9 mouse cellular contexts compared by ENCODE assay signal in the genomic region with DNA sequence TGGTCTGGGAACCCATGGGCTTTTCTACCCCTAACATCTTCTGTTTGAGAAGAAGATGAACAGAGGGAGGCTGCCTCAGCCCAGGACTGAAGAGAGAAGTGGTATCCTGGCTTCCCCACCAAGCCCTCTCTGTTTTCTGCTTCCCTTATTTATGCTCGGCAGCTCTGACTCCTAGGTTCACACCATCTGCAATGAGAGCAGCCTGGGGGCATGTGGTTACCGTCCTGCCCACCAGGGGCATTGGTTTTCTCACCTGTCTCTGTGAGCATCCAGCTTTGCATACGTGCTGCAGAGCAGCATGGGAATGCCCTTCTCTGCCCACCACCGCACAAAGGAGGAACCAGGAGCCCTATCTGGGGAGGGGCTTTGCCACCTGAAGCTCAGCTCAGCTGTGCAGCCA.
A peak's percentile ranks its signal among the peaks of the same experiment; 100 is the strongest.
DNase-seq lines count a peak whose midpoint lies in the region; TF ChIP-seq lines count a peak whose summit lies in the region.
"Had no signal": no experiment of that assay in that cellular context is flagged by ENCODE, and none has a peak within 500 bp of the region (broad histone marks: within the 10 kb centered on the region; RNA-seq: fewer than 3 reads in every experiment).

No protein-coding gene starts in this region.

- WGBS in bone marrow, adult 2 months: 6% methylated on average over 4 of the region's 4 CpGs

- TF ChIP-seq POLR2A in ES-Bruce4 (IDR thresholded peaks at IDR 0.05; ENCODE audit: insufficient read depth, low read length): no peak
- TF ChIP-seq POLR2A in bone marrow, adult 2 months (IDR thresholded peaks at IDR 0.05; ENCODE audit: borderline replicate concordance, control insufficient read depth, low read depth, low read length): no peak

- H3K36me3 ChIP-seq in ES-Bruce4 (ENCODE audit: control insufficient read depth, insufficient read depth, low read length, poor library complexity, severe bottlenecking): no peaks in the 10 kb centered on the region

- H3K9me3 ChIP-seq in ES-Bruce4 (replicated peaks; ENCODE audit: control insufficient read depth, insufficient read depth, low read length, poor library complexity, severe bottlenecking): no peaks in the 10 kb centered on the region

- intact Hi-C loops in left cerebral cortex, postnatal 4 days (cut with DNase I): no loop called here
- intact Hi-C loops in left cerebral cortex, postnatal 36 days (cut with DNase I): no loop called here

- TF ChIP-seq EP300 in ES-Bruce4 (IDR thresholded peaks at IDR 0.05; ENCODE audit: insufficient read depth, low read depth, low read length): peak; percentile 46; the same call in 1 of the 2 replicates

- peak; percentile 13 for DNase-seq in left cerebral cortex, postnatal 4 days
- no peak for DNase-seq in left cerebral cortex, adult 9 months (ENCODE audit: low spot score in 2 of 2)
- DNase-seq in naive thymus-derived CD4-positive, alpha-beta T cell, adult 2 months (ENCODE audit: low read depth): peak; percentile 7
- no peak for DNase-seq in layer of hippocampus, postnatal 10 days (ENCODE audit: low spot score in 2 of 2)
- DNase-seq in Muller cell, postnatal 12 days (ENCODE audit: inconsistent ontology term): no peak
- no peak for DNase-seq in left cerebral cortex, postnatal 36 days (ENCODE audit: low spot score in 2 of 2)
- DNase-seq: kidney, adult 11 months had no signal

- H3K4me1 ChIP-seq in ES-Bruce4 (ENCODE audit: control insufficient read depth, insufficient read depth, low read length): peaks cover 2% of the 10 kb centered on the region
- peaks cover 7% of the 10 kb centered on the region for H3K4me1 ChIP-seq in bone marrow, adult 2 months (ENCODE audit: control insufficient read depth, insufficient read depth, low read length)

- TF ChIP-seq CTCF in ES-Bruce4 (IDR thresholded peaks at IDR 0.05; ENCODE audit: low read depth, low read length): peak; percentile 50
- peak; percentile 24; the same call in 1 of the 2 replicates for TF ChIP-seq CTCF in bone marrow, adult 2 months (IDR thresholded peaks at IDR 0.05; ENCODE audit: control insufficient read depth, insufficient read depth, low read length)

- H3K4me3 ChIP-seq in ES-Bruce4 (ENCODE audit: low read depth, low read length): no peak overlapping the region
- H3K4me3 ChIP-seq in bone marrow, adult 2 months (replicated peaks; ENCODE audit: control insufficient read depth, low read depth, low read length): no peak overlapping the region

- H3K27ac ChIP-seq in ES-Bruce4 (ENCODE audit: insufficient read depth, low read length): no peak overlapping the region
- H3K27ac ChIP-seq in bone marrow, adult 2 months (ENCODE audit: control insufficient read depth, insufficient read depth, low read depth, low read length, poor library complexity): no peak overlapping the region

- H3K27me3 ChIP-seq in ES-Bruce4 (ENCODE audit: control insufficient read depth, insufficient read depth, low read length, poor library complexity, severe bottlenecking): no peaks in the 10 kb centered on the region

- no peak overlapping the region for H3K9ac ChIP-seq in ES-Bruce4 (ENCODE audit: low read depth, poor library complexity, severe bottlenecking)

Comparison
In these comparisons a context has a peak if more than half of its experiments do, and no peak if none do; other contexts are left out.
1. DNase-seq: peak in left cerebral cortex, postnatal 4 days (single experiment) and naive thymus-derived CD4-positive, alpha-beta T cell, adult 2 months (single experiment); none in left cerebral cortex, adult 9 months (0 of 2), layer of hippocampus, postnatal 10 days (0 of 2), Muller cell, postnatal 12 days (single experiment) and left cerebral cortex, postnatal 36 days (0 of 2).